Mouse (Mus musculus) midbrain, embryonic 16.5 days (tissue): Measurements from ENCODE around the gene 4931428F04Rik. TPM values are rescaled to one million over a fixed set of nuclear protein-coding genes. Genes with fewer than 3 reads are reported as not detected.

Source experiments
- ATAC-seq: fragments of 200-750 bp; cut with Nextera tagmentation; 2 replicates; pipeline ENCODE4 v1.8.0; 2017; ENCODE audit warnings: moderate TSS enrichment
- H3K27ac ChIP-seq: fragments of 300-500 bp; sonication (generic); 2 replicates; pipeline ENCODE4 v1.5.1; 2014; ENCODE audit warnings: mild to moderate bottlenecking, low read length, mixed read lengths
- H3K27me3 ChIP-seq: fragments of 300-500 bp; sonication (generic); 2 replicates; pipeline ENCODE4 v1.6.1; 2014; ENCODE audit warnings: low read depth, low read length, mixed read lengths; ENCODE audit not compliant: control insufficient read depth, insufficient read depth
- H3K36me3 ChIP-seq: fragments of 300-500 bp; sonication (generic); 2 replicates; pipeline ENCODE4 v1.6.1; 2014; ENCODE audit warnings: mild to moderate bottlenecking, low read length, moderate library complexity, mixed read lengths; ENCODE audit not compliant: control insufficient read depth, insufficient read depth
- H3K4me1 ChIP-seq: fragments of 300-500 bp; sonication (generic); 2 replicates; pipeline ENCODE4 v1.6.1; 2014; ENCODE audit warnings: mild to moderate bottlenecking, low read length, mixed read lengths; ENCODE audit not compliant: control insufficient read depth, insufficient read depth
- H3K4me2 ChIP-seq: fragments of 300-500 bp; sonication (generic); 2 replicates; pipeline ENCODE4 v1.6.1; 2014; ENCODE audit warnings: mild to moderate bottlenecking, low read length, mixed read lengths
- H3K4me3 ChIP-seq: fragments of 300-500 bp; sonication (generic); 2 replicates; pipeline ENCODE4 v1.5.1; 2014; ENCODE audit warnings: low read depth, mild to moderate bottlenecking, low read length, moderate library complexity, mixed read lengths
- H3K9ac ChIP-seq: fragments of 300-500 bp; sonication (generic); 2 replicates; pipeline ENCODE4 v1.6.1; 2014; ENCODE audit warnings: low read depth, low read length, mixed read lengths
- H3K9me3 ChIP-seq: fragments of 300-500 bp; sonication (generic); replicated peaks from 2 replicates; pipeline ENCODE4 v1.6.1; 2014; ENCODE audit warnings: mild to moderate bottlenecking, low read length, mixed read lengths; ENCODE audit not compliant: control insufficient read depth, poor library complexity, severe bottlenecking
- WGBS: fragments of 180-500 bp; shearing (Covaris S2); extraction: QIAGEN DNeasy Blood & Tissue Kit; methylation state at CpG from one replicate; pipeline ENCODE4 v1.1.7; 2014; 5-methylcytosine and 5-hydroxymethylcytosine counted together
- polyA plus RNA-seq: library from polyadenylated mRNA; unstranded; fragments of >200 nt; fragmentation: Nextera tagmentation; extraction: Ambion mirVana; gene quantifications from 2 replicates; pipeline ENCODE4 v1.2.1, GENCODE M21; 2015

The 4931428F04Rik gene
- polyA plus RNA-seq, 1 experiment from 2014 or later: 175 TPM

- no peak overlapping the region for H3K9ac ChIP-seq
- H3K27me3 ChIP-seq: no peaks in the 10 kb centered on the region
- ATAC-seq: no peak
- 83% methylated on average over 1 of the region's 1 CpGs for WGBS
- no peak overlapping the region for H3K27ac ChIP-seq
- no peak overlapping the region for H3K4me2 ChIP-seq
- no peaks in the 10 kb centered on the region for H3K4me1 ChIP-seq
- H3K36me3 ChIP-seq: peaks cover 34% of the 10 kb centered on the region
- H3K4me3 ChIP-seq: no peak overlapping the region
- H3K9me3 ChIP-seq: no peaks in the 10 kb centered on the region
Observed at GRCm38 (mm10) chr8:105311718-105312117, 22.1 kb upstream of the 4931428F04Rik start.

- Histone ChIP-seq H3K9me3 (no peaks in the 10 kb centered on the region), H3K9ac (no peak overlapping the region), H3K4me2 (no peak overlapping the region), H3K36me3 (peaks cover 30% of the 10 kb centered on the region), H3K4me1 (peaks cover 10% of the 10 kb centered on the region), H3K27me3 (no peaks in the 10 kb centered on the region), H3K4me3 (no peak overlapping the region), H3K27ac (no peak overlapping the region)
- ATAC-seq: no peak
- 86% methylated on average over 8 of the region's 8 CpGs for WGBS
Observed at GRCm38 (mm10) chr8:105310118-105310517, 20.5 kb upstream of the 4931428F04Rik start.

DNA sequence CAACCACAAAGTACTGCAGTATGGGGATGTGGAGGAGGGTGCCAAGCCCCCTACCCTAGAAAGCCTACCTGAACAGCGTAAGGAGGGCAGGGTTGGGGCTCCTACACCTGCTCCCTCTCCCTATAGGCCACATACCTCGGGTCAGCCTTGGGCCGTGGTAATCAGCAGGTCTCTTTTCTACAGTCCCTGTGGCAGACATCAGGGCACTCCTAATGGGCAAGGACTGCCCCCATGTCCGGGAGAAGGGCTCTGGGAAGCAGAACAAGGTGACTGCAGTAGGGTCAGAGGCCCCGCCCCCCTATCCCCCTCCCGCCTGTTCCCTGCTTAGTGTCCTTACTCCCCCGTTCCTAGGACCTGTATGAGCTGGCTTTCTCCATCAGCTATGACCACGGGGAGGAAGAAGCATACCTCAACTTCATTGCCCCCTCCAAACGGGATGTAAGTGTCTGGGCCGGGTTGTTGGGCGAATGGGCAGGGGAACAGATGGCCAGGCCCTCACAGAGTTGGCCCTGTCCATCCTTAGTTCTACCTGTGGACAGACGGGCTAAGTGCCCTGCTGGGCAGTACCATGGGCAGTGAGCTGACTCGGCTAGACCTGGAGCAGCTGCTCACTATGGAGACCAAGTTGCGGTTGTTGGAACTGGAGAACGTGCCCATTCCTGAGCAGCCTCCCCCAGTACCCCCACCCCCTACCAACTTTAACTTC is 19.6 kb upstream of the 4931428F04Rik start:
- WGBS: 82% methylated on average over 15 of the region's 15 CpGs
- H3K9me3 ChIP-seq: no peaks in the 10 kb centered on the region
- ATAC-seq: no peak
- H3K27ac ChIP-seq: no peak overlapping the region
- no peak overlapping the region for H3K4me2 ChIP-seq
- H3K36me3 ChIP-seq: peaks cover 34% of the 10 kb centered on the region
- H3K4me1 ChIP-seq: peaks cover 10% of the 10 kb centered on the region
- H3K4me3 ChIP-seq: no peak overlapping the region
- no peaks in the 10 kb centered on the region for H3K27me3 ChIP-seq
- no peak overlapping the region for H3K9ac ChIP-seq

DNA sequence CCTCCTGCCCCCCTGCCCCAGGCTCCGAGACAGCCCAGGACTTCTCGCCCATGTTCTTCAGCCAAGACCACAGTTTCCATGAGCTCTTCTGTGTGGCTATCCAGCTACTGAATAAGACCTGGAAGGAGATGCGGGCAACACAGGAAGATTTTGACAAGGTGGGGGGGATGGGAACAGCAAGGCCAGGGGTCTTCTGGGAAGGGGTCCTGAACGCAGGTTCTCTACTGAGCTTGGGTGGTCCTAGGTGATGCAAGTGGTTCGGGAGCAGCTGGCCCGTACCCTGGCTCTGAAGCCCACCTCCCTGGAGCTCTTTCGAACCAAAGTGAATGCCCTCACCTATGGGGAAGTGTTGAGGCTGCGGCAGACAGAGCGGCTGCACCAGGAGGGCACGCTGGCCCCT is 18.8 kb upstream of the 4931428F04Rik start:
- Histone ChIP-seq H3K9me3 (no peaks in the 10 kb centered on the region), H3K36me3 (peaks cover 34% of the 10 kb centered on the region), H3K4me1 (peaks cover 10% of the 10 kb centered on the region), H3K4me2 (no peak overlapping the region), H3K4me3 (no peak overlapping the region), H3K9ac (no peak overlapping the region), H3K27me3 (no peaks in the 10 kb centered on the region), H3K27ac (no peak overlapping the region)
- 94% methylated on average over 10 of the region's 10 CpGs for WGBS
- no peak for ATAC-seq

DNA sequence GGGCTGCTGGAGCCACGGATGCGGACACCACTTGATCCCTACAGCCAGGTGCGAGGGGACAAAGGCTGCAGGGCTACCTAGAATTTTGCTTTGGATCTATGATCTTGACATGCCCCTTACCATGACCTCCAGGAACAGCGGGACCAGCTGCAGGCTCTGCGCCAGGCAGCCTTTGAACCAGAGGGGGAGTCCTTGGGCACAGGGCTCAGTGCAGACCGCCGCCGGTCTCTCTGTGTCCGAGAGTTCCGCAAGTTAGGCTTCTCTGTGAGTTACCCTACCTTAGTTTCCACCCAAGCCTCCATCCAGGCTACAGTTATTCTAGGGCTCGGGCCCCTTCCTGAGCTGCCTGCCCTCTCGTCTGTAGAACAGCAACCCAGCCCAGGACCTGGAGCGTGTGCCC is 18.0 kb upstream of the 4931428F04Rik start:
- no peak overlapping the region for H3K27ac ChIP-seq
- no peak for ATAC-seq
- peaks cover 36% of the 10 kb centered on the region for H3K36me3 ChIP-seq
- H3K4me2 ChIP-seq: no peak overlapping the region
- H3K9ac ChIP-seq: no peak overlapping the region
- no peaks in the 10 kb centered on the region for H3K9me3 ChIP-seq
- H3K27me3 ChIP-seq: no peaks in the 10 kb centered on the region
- WGBS: 94% methylated on average over 13 of the region's 13 CpGs
- H3K4me1 ChIP-seq: peaks cover 10% of the 10 kb centered on the region
- no peak overlapping the region for H3K4me3 ChIP-seq

GRCm38 (mm10) chr8:105306146-105306691 is 16.6 kb upstream of the 4931428F04Rik start:
- H3K9me3 ChIP-seq: no peaks in the 10 kb centered on the region
- peak overlapping the region; percentile 39; the same call in 1 of the 2 replicates for H3K9ac ChIP-seq
- H3K4me3 ChIP-seq: no peak overlapping the region
- H3K36me3 ChIP-seq: peaks cover 39% of the 10 kb centered on the region
- WGBS: 61% methylated on average over 5 of the region's 5 CpGs
- no peaks in the 10 kb centered on the region for H3K27me3 ChIP-seq
- peak overlapping the region; percentile 45; the same call in 1 of the 2 replicates for H3K4me2 ChIP-seq
- ATAC-seq: peak; percentile 13; the same call in 1 of the 2 replicates
- H3K27ac ChIP-seq: no peak overlapping the region
- peaks cover 10% of the 10 kb centered on the region for H3K4me1 ChIP-seq

- Histone ChIP-seq H3K27me3 (no peaks in the 10 kb centered on the region), H3K27ac (no peak within 1 kb of the TSS), H3K4me3 (no peak within 1 kb of the TSS; the same call in 1 of the 2 replicates), H3K4me1 (peaks cover 10% of the 10 kb centered on the region), H3K9ac (peak within 1 kb of the TSS; percentile 39), H3K36me3 (peaks cover 43% of the 10 kb centered on the region), H3K4me2 (peak within 1 kb of the TSS; percentile 45), H3K9me3 (no peaks in the 10 kb centered on the region)
- ATAC-seq: peak; percentile 49
- 10% methylated on average over 30 of the region's 30 CpGs for WGBS
Observed at GRCm38 (mm10) chr8:105305211-105306145, 15.8 kb upstream of the 4931428F04Rik start, which contains the start of gene Elmo3. Elmo3 (plus strand) TSS chr8:105305601.

DNA sequence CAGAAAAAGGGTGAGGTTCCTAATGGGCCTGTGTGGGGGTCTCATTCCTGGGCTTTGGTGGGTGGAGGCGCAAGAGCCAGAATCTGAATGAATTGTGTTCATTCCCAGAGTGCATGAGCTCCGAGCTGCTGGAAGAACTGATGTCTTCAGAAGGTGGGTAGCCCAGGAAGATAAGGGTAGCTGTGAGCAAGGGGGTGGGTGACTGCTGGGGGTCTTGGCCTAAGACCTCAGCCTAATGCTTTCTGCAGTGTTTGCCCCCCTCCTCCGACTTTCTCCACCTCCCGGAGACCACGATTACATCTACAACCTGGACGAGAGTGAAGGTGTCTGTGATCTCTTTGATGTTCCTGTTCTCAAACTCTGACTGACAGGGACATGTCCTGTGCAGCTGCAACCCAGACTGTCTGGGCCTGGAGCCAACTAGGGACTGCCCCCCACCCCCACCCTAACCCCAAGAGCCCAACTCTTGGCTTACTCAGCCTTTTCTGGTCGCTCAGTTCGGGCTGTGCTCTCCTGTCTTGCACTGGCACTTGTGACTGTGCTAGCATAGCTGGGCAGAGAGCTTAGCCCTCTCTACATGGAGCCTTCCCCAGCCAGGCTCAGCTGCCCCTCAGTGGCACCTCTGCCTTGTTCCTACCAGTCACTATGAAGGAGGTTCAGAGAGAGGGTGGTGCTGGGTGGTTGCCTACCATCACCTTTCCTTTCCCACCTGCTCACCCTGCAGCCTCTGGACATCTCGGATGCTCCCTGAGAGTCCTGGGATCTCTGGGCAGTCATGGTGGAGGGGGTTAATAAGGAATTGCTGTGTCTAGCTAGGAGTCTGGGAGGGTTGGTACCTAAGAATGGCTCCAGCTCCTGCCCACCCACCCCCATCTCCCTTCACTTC is 14.9 kb upstream of the 4931428F04Rik start:
- H3K9ac ChIP-seq: no peak overlapping the region
- H3K4me3 ChIP-seq: no peak overlapping the region
- H3K9me3 ChIP-seq: no peaks in the 10 kb centered on the region
- no peaks in the 10 kb centered on the region for H3K27me3 ChIP-seq
- ATAC-seq: peak; percentile 8; the same call in 1 of the 2 replicates
- WGBS: 73% methylated on average over 9 of the region's 9 CpGs
- H3K27ac ChIP-seq: no peak overlapping the region
- H3K36me3 ChIP-seq: peaks cover 44% of the 10 kb centered on the region
- H3K4me1 ChIP-seq: peaks cover 10% of the 10 kb centered on the region
- H3K4me2 ChIP-seq: no peak overlapping the region
